Comparison of ENCODE assay signal across 13 mouse cellular contexts in the genomic region with DNA sequence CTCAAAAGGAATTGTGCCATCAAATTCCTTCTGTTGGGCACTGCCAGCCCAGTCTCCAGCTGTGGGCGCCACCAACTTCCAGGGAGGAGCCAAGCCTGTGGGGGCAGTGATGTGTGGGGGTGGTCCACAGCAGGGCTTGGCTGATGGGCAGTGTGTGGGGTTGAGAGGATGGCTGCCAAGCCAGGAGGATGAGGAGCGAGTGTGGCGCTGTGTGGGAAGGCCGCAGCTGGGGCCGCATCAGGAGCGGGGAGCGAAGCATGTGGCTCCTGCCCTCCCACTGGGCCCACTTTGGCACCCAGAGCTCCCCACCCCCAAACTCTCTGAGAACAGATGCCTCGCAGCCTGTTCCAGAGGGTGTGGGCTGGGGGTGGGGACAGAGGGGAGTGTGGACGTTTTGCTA. TPM values are rescaled to one million over a fixed set of nuclear protein-coding genes. Genes with fewer than 3 reads are reported as not detected.
DNase-seq lines count a peak whose midpoint lies in the region; ATAC-seq lines count a peak whose summit lies in the region.
"Had no signal": no experiment of that assay in that cellular context is flagged by ENCODE, and none has a peak within 500 bp of the region (broad histone marks: within the 10 kb centered on the region; RNA-seq: fewer than 3 reads in every experiment).

No protein-coding gene starts in this region.

- H3K9me3 ChIP-seq in hindbrain, embryonic 12.5 days (replicated peaks): no peaks in the 10 kb centered on the region
- H3K9me3 ChIP-seq in hindbrain, embryonic 14.5 days (ENCODE audit: control insufficient read depth, low read length): no peaks in the 10 kb centered on the region
- H3K9me3 ChIP-seq in limb, embryonic 10.5 days (replicated peaks): no peaks in the 10 kb centered on the region
- H3K9me3 ChIP-seq: heart, embryonic 15.5 days had no signal

- intact Hi-C loops in left cerebral cortex, postnatal 14 days (cut with DNase I): no loop called here

- H3K4me3 ChIP-seq in hindbrain, embryonic 12.5 days: no peak overlapping the region
- H3K4me3 ChIP-seq in hindbrain, embryonic 14.5 days (replicated peaks; ENCODE audit: low read length): no peak overlapping the region
- H3K4me3 ChIP-seq in limb, embryonic 10.5 days: no peak overlapping the region
- H3K4me3 ChIP-seq: heart, embryonic 15.5 days had no signal

- H3K27ac ChIP-seq in hindbrain, embryonic 12.5 days: 0 out of 2 replicates have a peak overlapping the region, but pooled peaks have one; percentile 4
- no peak overlapping the region for H3K27ac ChIP-seq in hindbrain, embryonic 14.5 days
- no peak overlapping the region for H3K27ac ChIP-seq in limb, embryonic 10.5 days
- H3K27ac ChIP-seq: heart, embryonic 15.5 days had no signal

- peak overlapping the region; percentile 18; the same call in 1 of the 2 replicates for H3K9ac ChIP-seq in hindbrain, embryonic 12.5 days
- H3K9ac ChIP-seq in hindbrain, embryonic 14.5 days: no peak overlapping the region
- H3K9ac ChIP-seq: heart, embryonic 15.5 days had no signal

- H3K4me2 ChIP-seq in hindbrain, embryonic 12.5 days (replicated peaks): no peak overlapping the region
- H3K4me2 ChIP-seq in hindbrain, embryonic 14.5 days (replicated peaks): no peak overlapping the region
- H3K4me2 ChIP-seq: heart, embryonic 15.5 days had no signal

- ATAC-seq in hindbrain, embryonic 12.5 days (ENCODE audit: low FRiP score): no peak
- ATAC-seq in hindbrain, embryonic 14.5 days (ENCODE audit: low FRiP score): no peak

- whole genome bisulfite sequencing in hindbrain, embryonic 12.5 days: 75% methylated on average over 9 of the region's 9 CpGs
- 55% methylated on average over 9 of the region's 9 CpGs for WGBS in hindbrain, embryonic 14.5 days
- 83% methylated on average over 9 of the region's 9 CpGs for WGBS in limb, embryonic 10.5 days

- H3K4me1 ChIP-seq in hindbrain, embryonic 12.5 days: peaks cover 62% of the 10 kb centered on the region
- peaks cover 43% of the 10 kb centered on the region for H3K4me1 ChIP-seq in hindbrain, embryonic 14.5 days (replicated peaks; ENCODE audit: control insufficient read depth, insufficient read depth, low read length)
- peaks cover 60% of the 10 kb centered on the region for H3K4me1 ChIP-seq in limb, embryonic 10.5 days

- H3K36me3 ChIP-seq in hindbrain, embryonic 12.5 days: peaks cover 61% of the 10 kb centered on the region
- H3K36me3 ChIP-seq in hindbrain, embryonic 14.5 days (replicated peaks; ENCODE audit: control insufficient read depth, insufficient read depth): peaks cover 61% of the 10 kb centered on the region
- peaks cover 89% of the 10 kb centered on the region for H3K36me3 ChIP-seq in limb, embryonic 10.5 days

- DNase-seq in hindbrain, embryonic 14.5 days (ENCODE audit: low spot score): no peak
- DNase-seq in Muller cell, postnatal 12 days (ENCODE audit: inconsistent ontology term): peak; percentile 52
- DNase-seq in cerebellum, adult 9-11 months: peak; percentile 73
- peak; percentile 60 to 77 for DNase-seq in left cerebral cortex, postnatal 14 days (ENCODE audit: low spot score in 2 of 2)
- no peak for DNase-seq in liver
- DNase-seq in retina, embryonic 14.5 days (ENCODE audit: low spot score): no peak
- DNase-seq in limb, embryonic 10.5 days (ENCODE audit: low spot score): no peak
- DNase-seq: adrenal gland, postnatal 25 days; kidney, adult 18-20 months; thymus, postnatal 36 days had no signal

- H3K27me3 ChIP-seq in hindbrain, embryonic 12.5 days: no peaks in the 10 kb centered on the region
- no peaks in the 10 kb centered on the region for H3K27me3 ChIP-seq in hindbrain, embryonic 14.5 days (ENCODE audit: control insufficient read depth, insufficient read depth, low read length)
- no peaks in the 10 kb centered on the region for H3K27me3 ChIP-seq in limb, embryonic 10.5 days (ENCODE audit: low read depth, poor library complexity, severe bottlenecking)
- H3K27me3 ChIP-seq: heart, embryonic 15.5 days had no signal

RNA-seq across cellular contexts. Expression of gene Calm3, which starts 5.9 kb away (rescaled TPM):
- 185 and 210 TPM in 2 replicates for polyA plus RNA-seq in hindbrain, embryonic 12.5 days (2016; fragmentation: Nextera tagmentation; extraction: Ambion mirVana)
- polyA plus RNA-seq in hindbrain, embryonic 14.5 days (2014; fragmentation: Nextera tagmentation; extraction: Ambion mirVana): 510 and 527 TPM in 2 replicates
- 1,000 to 10,000 TPM; 2,088 to 2,136 TPM for total RNA-seq in left cerebral cortex, postnatal 14 days (2021)
- polyA plus RNA-seq in limb, embryonic 10.5 days (2016; fragmentation: Nextera tagmentation; extraction: Ambion mirVana): 127 and 134 TPM in 2 replicates

RNA-seq across cellular contexts. Expression of gene Ptgir, which starts 11.7 kb away (rescaled TPM):
- polyA plus RNA-seq in hindbrain, embryonic 12.5 days (2016; fragmentation: Nextera tagmentation; extraction: Ambion mirVana): 1.6 and 2.1 TPM in 2 replicates
- polyA plus RNA-seq in hindbrain, embryonic 14.5 days (2014; fragmentation: Nextera tagmentation; extraction: Ambion mirVana): 0.26 TPM in 1 of 2 replicates, not detected in the other
- total RNA-seq in left cerebral cortex, postnatal 14 days (2021): under 1 TPM in 1 of 2 experiments, not detected in 1; 0.11 TPM
- polyA plus RNA-seq in limb, embryonic 10.5 days (2016; fragmentation: Nextera tagmentation; extraction: Ambion mirVana): 0.18 and 0.43 TPM in 2 replicates

RNA-seq across cellular contexts. Expression of gene Gng8, which starts 26.4 kb away (rescaled TPM):
- polyA plus RNA-seq in hindbrain, embryonic 12.5 days (2016; fragmentation: Nextera tagmentation; extraction: Ambion mirVana): 12.1 and 13.6 TPM in 2 replicates
- polyA plus RNA-seq in hindbrain, embryonic 14.5 days (2014; fragmentation: Nextera tagmentation; extraction: Ambion mirVana): 0.78 and 2.5 TPM in 2 replicates
- 1 to 10 TPM; 1.2 to 1.5 TPM for total RNA-seq in left cerebral cortex, postnatal 14 days (2021)
- polyA plus RNA-seq in limb, embryonic 10.5 days (2016; fragmentation: Nextera tagmentation; extraction: Ambion mirVana): 15.4 and 18.5 TPM in 2 replicates

RNA-seq across cellular contexts. Expression of gene Pnmal2, which starts 26.5 kb away (rescaled TPM):
- 55.6 and 60.3 TPM in 2 replicates for polyA plus RNA-seq in hindbrain, embryonic 12.5 days (2016; fragmentation: Nextera tagmentation; extraction: Ambion mirVana)
- polyA plus RNA-seq in hindbrain, embryonic 14.5 days (2014; fragmentation: Nextera tagmentation; extraction: Ambion mirVana): 96.1 and 96.4 TPM in 2 replicates
- 100 to 1,000 TPM; 215 to 249 TPM for total RNA-seq in left cerebral cortex, postnatal 14 days (2021)
- 2.6 and 5.7 TPM in 2 replicates for polyA plus RNA-seq in limb, embryonic 10.5 days (2016; fragmentation: Nextera tagmentation; extraction: Ambion mirVana)

RNA-seq across cellular contexts. Expression of gene Pnmal1, which starts 41.5 kb away (rescaled TPM):
- polyA plus RNA-seq in hindbrain, embryonic 12.5 days (2016; fragmentation: Nextera tagmentation; extraction: Ambion mirVana): 24.0 and 27.3 TPM in 2 replicates
- polyA plus RNA-seq in hindbrain, embryonic 14.5 days (2014; fragmentation: Nextera tagmentation; extraction: Ambion mirVana): 52.1 and 63.2 TPM in 2 replicates
- total RNA-seq in left cerebral cortex, postnatal 14 days (2021): 10 to 100 TPM; 85.4 to 91.6 TPM
- 0.79 and 1.5 TPM in 2 replicates for polyA plus RNA-seq in limb, embryonic 10.5 days (2016; fragmentation: Nextera tagmentation; extraction: Ambion mirVana)
- total RNA-seq: gastrocnemius, adult 18-20 months had no signal

Comparison
In these comparisons a context has a peak if more than half of its experiments do, and no peak if none do; other contexts are left out.
1. DNase-seq: peak in Muller cell, postnatal 12 days (single experiment), cerebellum, adult 9-11 months (single experiment) and left cerebral cortex, postnatal 14 days (2 of 2); none in hindbrain, embryonic 14.5 days (single experiment), liver (single experiment), retina, embryonic 14.5 days (single experiment) and limb, embryonic 10.5 days (single experiment).